Mouse (Mus musculus): Measurements from ENCODE around the gene Alg2. TPM values are rescaled to one million over a fixed set of nuclear protein-coding genes. Genes with fewer than 3 reads are reported as not detected.

Gene Alg2
- total RNA-seq, 2 experiments from 2014 or later: 139 to 152 TPM

DNA sequence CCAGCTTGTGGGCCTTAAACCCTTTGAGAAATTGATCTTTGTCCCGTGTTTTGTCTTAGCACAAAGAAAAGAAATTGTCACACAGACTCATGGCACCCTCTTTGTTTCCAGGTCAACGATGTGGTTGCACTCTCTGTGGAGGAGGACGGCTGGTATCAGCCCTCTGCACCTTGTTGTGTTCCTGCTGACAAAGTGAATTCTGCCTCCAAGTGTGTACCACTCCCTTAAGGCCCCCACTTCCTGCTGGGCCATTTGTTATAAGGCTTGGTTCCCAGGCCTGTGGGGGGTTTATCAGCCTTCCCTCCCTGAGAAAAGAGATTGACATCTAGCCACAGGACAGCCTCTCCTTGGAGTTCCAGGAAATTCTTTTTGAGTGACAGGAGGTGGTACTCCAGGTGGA lies 51.9 kb downstream of the Alg2 start:
- intact Hi-C loops (cut with DNase I): no loop called here
- no peak for DNase-seq (ENCODE audit: low spot score in 2 of 2)

- DNase-seq (ENCODE audit: low spot score in 2 of 2): no peak
- intact Hi-C loops (cut with DNase I): no loop called here
Observed at GRCm38 (mm10) chr4:47420191-47420590, 53.9 kb downstream of the Alg2 start.

GRCm38 (mm10) chr4:47419268-47419973 lies 54.7 kb downstream of the Alg2 start:
- peak in 1 of 2 experiments; percentile 21 for DNase-seq (ENCODE audit: low spot score in 2 of 2)
- intact Hi-C loops (cut with DNase I): no loop called here

DNA sequence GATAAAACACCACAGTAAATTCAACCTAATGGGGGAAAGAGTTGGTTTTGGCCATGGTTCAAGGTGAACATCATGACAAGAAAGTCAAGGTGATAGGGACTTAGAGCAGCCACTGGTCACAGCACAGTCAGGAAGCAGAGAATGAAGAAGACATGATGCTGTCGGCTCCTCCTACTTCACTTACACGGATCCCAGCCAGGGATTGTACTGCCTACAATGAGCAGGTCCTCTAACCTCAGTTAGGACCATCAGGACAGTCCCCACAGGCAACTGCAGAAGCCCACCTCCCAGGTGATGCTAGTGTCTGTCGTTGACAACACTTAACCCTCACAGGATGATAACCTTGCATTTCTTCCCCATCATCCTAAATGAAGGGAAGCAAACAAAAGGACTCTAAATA lies 56.3 kb downstream of the Alg2 start:
- intact Hi-C loops (cut with DNase I): no loop called here
- no peak for DNase-seq (ENCODE audit: low spot score in 2 of 2)

Other genes starting within 250 kb of the Alg2 start
- gene Tgfbr1, start 121.1 kb downstream of the Alg2 start, total RNA-seq (2021): 10 to 100 TPM; 16.8 to 19.3 TPM
- gene Sec61b, start 325 bp upstream of the Alg2 start, total RNA-seq (2021): 10 to 100 TPM; 50.7 to 52.0 TPM